Mouse (Mus musculus) embryo, embryonic 11 days (tissue): ENCODE measurements around the gene Dlg2.

Experiments
- DNase-seq: peaks from one replicate; pipeline ENCODE4 v3.0.0-alpha.2; 2015

The Dlg2 gene

GRCm38 (mm10) chr7:92493521-92493920 lies 2017.0 kb downstream of the Dlg2 start:
- DNase-seq, result no peak
